In the genomic region with DNA sequence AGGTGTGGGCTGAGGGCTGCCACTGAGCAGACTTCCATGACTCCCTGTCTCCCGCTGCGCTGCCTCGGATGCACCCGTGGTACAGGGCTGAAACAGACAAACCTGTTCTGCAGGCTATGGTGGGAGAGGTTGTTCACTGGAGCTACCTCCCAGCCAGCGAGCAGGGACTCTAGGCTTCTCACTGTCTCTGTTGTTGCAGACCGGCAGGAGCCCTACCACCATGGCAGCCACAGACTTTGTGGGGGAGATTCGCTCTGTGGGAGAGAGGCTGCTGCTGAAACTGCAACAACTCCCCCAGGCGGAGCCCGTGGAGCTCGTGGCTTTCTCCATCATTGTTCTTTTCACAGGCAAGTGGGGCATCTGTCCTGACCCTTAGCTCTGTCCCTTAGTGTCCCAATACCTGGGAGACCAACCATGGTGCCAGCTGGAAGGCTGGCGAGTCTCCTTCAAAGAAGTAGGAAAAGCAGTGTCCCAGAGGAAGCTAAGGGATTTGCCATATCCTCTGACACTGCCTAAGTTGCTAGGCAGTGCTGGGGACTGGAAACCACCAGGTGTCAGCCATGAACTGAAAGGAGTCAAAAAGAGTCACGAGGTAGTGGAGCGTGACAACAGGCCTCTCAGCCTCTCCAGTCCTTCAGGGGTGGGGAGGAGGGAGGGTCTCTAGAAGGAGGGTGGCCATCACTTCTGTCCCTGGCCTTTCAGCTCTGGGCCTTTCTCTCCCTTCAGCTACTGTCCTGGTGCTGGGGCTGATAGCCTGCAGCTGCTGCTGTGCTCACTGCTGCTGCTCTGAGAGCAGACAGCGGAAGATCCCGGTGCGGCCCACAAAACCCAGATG, we compare ENCODE assay signal across 8 mouse cellular contexts. TPM values are rescaled to one million over a fixed set of nuclear protein-coding genes. Genes with fewer than 3 reads are reported as not detected.
A peak's percentile ranks its signal among the peaks of the same experiment; 100 is the strongest.
DNase-seq lines count a peak whose midpoint lies in the region; ATAC-seq and TF ChIP-seq lines count a peak whose summit lies in the region.

No protein-coding gene starts in this region.

- no peaks in the 10 kb centered on the region for H3K79me2 ChIP-seq in myocyte (ENCODE audit: control insufficient read depth, insufficient read depth)

- no peak overlapping the region for H3K4me3 ChIP-seq in myocyte

- peak; percentile 43 for DNase-seq in embryo, embryonic 10 days (ENCODE audit: low spot score)
- no peak for DNase-seq in embryo, embryonic 9.5 days (ENCODE audit: extremely low spot score)
- peak; percentile 16 for DNase-seq in retina, postnatal 1 day
- no peak for DNase-seq in retina, embryonic 14.5 days (ENCODE audit: low spot score)
- DNase-seq in layer of hippocampus, postnatal 14 days (ENCODE audit: low spot score in 2 of 2), result peak; percentile 36 to 43
- no peak for DNase-seq in cerebellum, adult 11-12 months

- H3K36me3 ChIP-seq in myocyte (ENCODE audit: control insufficient read depth, insufficient read depth), result no peaks in the 10 kb centered on the region

- no peak overlapping the region for H3K4me2 ChIP-seq in myocyte (ENCODE audit: low read depth)

- no peak for ATAC-seq in megakaryocyte progenitor cell, adult 5-6 weeks (replicated peaks; ENCODE audit: poor library complexity)

- no peak overlapping the region for H3ac ChIP-seq in myocyte (ENCODE audit: control insufficient read depth, insufficient read length)

- no peak for TF ChIP-seq POLR2A in myocyte (IDR thresholded peaks at IDR 0.05; ENCODE audit: insufficient read length, low read depth)

- no peaks in the 10 kb centered on the region for H3K27me3 ChIP-seq in myocyte (ENCODE audit: control insufficient read depth, insufficient read depth, insufficient read length)

TF ChIP-seq in myocyte, 11 proteins besides CTCF, POLR2A, EP300 and RAD21:
- peak; percentile 55 for TF ChIP-seq POLR2AphosphoS2 (IDR thresholded peaks at IDR 0.05; ENCODE audit: insufficient read length, low read depth)
- TF ChIP-seq MYOG (IDR thresholded peaks at IDR 0.05; ENCODE audit: control insufficient read depth in 1 of 3, insufficient read depth in 1 of 3, insufficient read length in 2 of 3, low read depth in 2 of 3), result peak in 1 of 3 experiments; percentile 33
- no peak for TF ChIP-seq MYOD1 (IDR thresholded peaks at IDR 0.05; ENCODE audit: control insufficient read depth in 1 of 3, insufficient read length in 2 of 3, low read depth in 2 of 3)
TF ChIP-seq in myocyte: peak in this region for 2.

RNA-seq across cellular contexts. Expression of a gene that starts 5.4 kb away (rescaled TPM):
- 1 to 10 TPM in 1 of 2 experiments, under 1 TPM in 1; 0.67 to 2.0 TPM for total RNA-seq in layer of hippocampus, postnatal 14 days (2021)
- 49.4 TPM for polyA plus RNA-seq in myocyte (2012; fragmentation: generic; extraction: Trizol)
- 4.9 and 8.7 TPM in 2 replicates for total RNA-seq in megakaryocyte progenitor cell, adult 5-6 weeks (2015)
- 2.8 and 8.2 TPM in 2 replicates for total RNA-seq in megakaryocyte progenitor cell, adult 5-6 weeks (2017)

RNA-seq across cellular contexts. Expression of a gene that starts 6.6 kb away (rescaled TPM):
- total RNA-seq in layer of hippocampus, postnatal 14 days (2021), result not detected
- 7.8 TPM for polyA plus RNA-seq in myocyte (2012; fragmentation: generic; extraction: Trizol)
- total RNA-seq in megakaryocyte progenitor cell, adult 5-6 weeks (2015), result 0.57 and 1.0 TPM in 2 replicates
- total RNA-seq in megakaryocyte progenitor cell, adult 5-6 weeks (2017), result 0.37 and 1.2 TPM in 2 replicates

RNA-seq across cellular contexts. Expression of a gene that starts 27.9 kb away (rescaled TPM):
- 10 to 100 TPM; 39.2 to 50.4 TPM for total RNA-seq in layer of hippocampus, postnatal 14 days (2021)
- polyA plus RNA-seq in myocyte (2012; fragmentation: generic; extraction: Trizol), result 84.9 TPM
- total RNA-seq in megakaryocyte progenitor cell, adult 5-6 weeks (2015), result 19.1 and 24.5 TPM in 2 replicates
- 155 and 199 TPM in 2 replicates for total RNA-seq in megakaryocyte progenitor cell, adult 5-6 weeks (2017)

RNA-seq across cellular contexts. Expression of a gene that starts 28.1 kb away (rescaled TPM):
- total RNA-seq in layer of hippocampus, postnatal 14 days (2021), result 10 to 100 TPM; 23.2 to 25.7 TPM
- polyA plus RNA-seq in myocyte (2012; fragmentation: generic; extraction: Trizol), result 13.1 TPM
- 12.3 and 23.3 TPM in 2 replicates for total RNA-seq in megakaryocyte progenitor cell, adult 5-6 weeks (2015)
- total RNA-seq in megakaryocyte progenitor cell, adult 5-6 weeks (2017), result 16.0 and 17.7 TPM in 2 replicates

RNA-seq across cellular contexts. Expression of a gene that starts 47.0 kb away (rescaled TPM):
- under 1 TPM; 0.35 to 0.36 TPM for total RNA-seq in layer of hippocampus, postnatal 14 days (2021)
- polyA plus RNA-seq in myocyte (2012; fragmentation: generic; extraction: Trizol), result 0.23 TPM
- total RNA-seq in megakaryocyte progenitor cell, adult 5-6 weeks (2015), result 2.6 and 5.5 TPM in 2 replicates
- 1.6 and 5.1 TPM in 2 replicates for total RNA-seq in megakaryocyte progenitor cell, adult 5-6 weeks (2017)

Comparison
In these comparisons a context has a peak if more than half of its experiments do, and no peak if none do; other contexts are left out.
1. DNase-seq: peak in embryo, embryonic 10 days (single experiment), retina, postnatal 1 day (single experiment) and layer of hippocampus, postnatal 14 days (2 of 2); none in embryo, embryonic 9.5 days (single experiment), retina, embryonic 14.5 days (single experiment) and cerebellum, adult 11-12 months (single experiment).